Mouse (Mus musculus): ENCODE measurements around the gene Adra2b. TPM values are rescaled to one million over a fixed set of nuclear protein-coding genes. Genes with fewer than 3 reads are reported as not detected.

Adra2b gene
- polyA plus RNA-seq, 1 experiment from 2014 or later, result 0.33 TPM

DNA sequence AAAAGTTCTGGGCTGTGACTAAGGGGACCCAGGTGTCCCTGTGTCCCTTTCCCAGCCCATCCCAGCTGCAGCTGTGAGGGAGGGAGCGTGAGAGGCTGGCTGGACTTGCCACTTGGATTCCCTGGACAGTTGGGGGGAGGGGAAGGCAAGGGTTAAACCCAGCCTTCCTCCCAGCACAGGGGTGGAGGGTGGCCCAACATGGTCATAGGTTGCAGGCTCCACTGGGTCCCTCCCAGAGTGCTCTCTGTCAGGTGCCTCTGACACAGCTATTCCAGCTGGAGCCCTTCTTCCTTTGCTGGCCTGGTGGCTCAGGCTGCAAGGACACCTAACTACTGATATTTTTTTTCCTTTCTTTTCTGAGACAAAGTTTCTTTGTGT, 8.5 kb downstream of the Adra2b start:
- H3K4me3 ChIP-seq (replicated peaks), result no peak overlapping the region
- H3K9me3 ChIP-seq (replicated peaks), result no peaks in the 10 kb centered on the region
- H3K27ac ChIP-seq (replicated peaks), result no peak overlapping the region
- no peaks in the 10 kb centered on the region for H3K36me3 ChIP-seq
- H3K27me3 ChIP-seq, result peaks cover 13% of the 10 kb centered on the region
- H3K9ac ChIP-seq, result no peak overlapping the region
- no peaks in the 10 kb centered on the region for H3K4me1 ChIP-seq
- ATAC-seq (ENCODE audit: insufficient number of reproducible peaks, low FRiP score, low TSS enrichment, low read depth), result peak; percentile 21; the same call in 1 of the 2 replicates
- 83% methylated on average over 1 of the region's 1 CpGs for WGBS
- no peak overlapping the region for H3K4me2 ChIP-seq (replicated peaks)

DNA sequence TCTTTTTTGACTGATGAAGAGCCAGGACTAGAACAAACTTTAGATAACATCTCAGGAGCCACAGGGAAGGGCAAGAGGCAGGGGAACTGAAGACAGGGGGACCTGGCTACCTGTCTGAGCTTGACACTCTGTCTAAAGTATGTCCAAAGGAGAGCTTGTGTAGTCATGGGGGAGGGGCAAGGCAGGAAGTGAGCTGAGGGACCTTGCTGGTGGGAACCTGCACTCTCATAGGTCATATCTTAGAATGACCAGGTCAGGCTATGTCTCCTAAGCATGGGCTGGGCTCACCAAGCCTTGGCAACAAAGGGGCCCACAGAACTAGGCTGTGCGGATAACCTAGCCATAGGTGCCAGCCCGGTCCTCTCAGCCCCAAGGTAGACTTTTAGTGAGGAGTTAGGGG, 9.1 kb downstream of the Adra2b start:
- Histone ChIP-seq H3K9me3 (replicated peaks) (no peaks in the 10 kb centered on the region), H3K4me3 (replicated peaks) (no peak overlapping the region), H3K4me1 (no peaks in the 10 kb centered on the region), H3K9ac (no peak overlapping the region), H3K36me3 (no peaks in the 10 kb centered on the region), H3K27me3 (peaks cover 8% of the 10 kb centered on the region), H3K27ac (replicated peaks) (no peak overlapping the region), H3K4me2 (replicated peaks) (no peak overlapping the region)
- no peak for ATAC-seq (ENCODE audit: insufficient number of reproducible peaks, low FRiP score, low TSS enrichment, low read depth)
- 90% methylated on average over 2 of the region's 2 CpGs for WGBS

DNA sequence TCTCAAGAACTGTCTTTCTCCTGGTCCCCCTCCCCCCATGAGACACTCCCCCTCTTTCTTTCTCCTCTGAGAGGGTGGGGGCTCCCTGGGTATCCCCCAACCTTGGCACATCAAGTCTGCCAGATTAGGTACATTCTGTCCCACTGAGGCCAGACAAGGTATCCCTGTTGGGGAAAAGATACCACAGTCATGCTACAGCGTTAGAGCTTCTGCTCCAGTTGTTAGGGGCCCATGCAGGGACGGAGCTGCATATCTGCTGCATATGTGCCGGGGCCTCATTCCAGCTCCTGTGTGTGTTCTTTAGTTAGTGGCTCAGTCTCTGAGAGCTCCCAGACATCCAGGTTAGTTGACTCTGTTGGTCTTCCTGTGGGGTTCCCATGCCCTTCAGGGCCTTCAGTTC, 11.1 kb downstream of the Adra2b start:
- no peaks in the 10 kb centered on the region for H3K36me3 ChIP-seq
- peaks cover 4% of the 10 kb centered on the region; the same call in 1 of the 2 replicates for H3K27me3 ChIP-seq
- H3K9me3 ChIP-seq (replicated peaks), result no peaks in the 10 kb centered on the region
- H3K4me3 ChIP-seq (replicated peaks), result no peak overlapping the region
- no peak overlapping the region for H3K27ac ChIP-seq (replicated peaks)
- no peak for ATAC-seq (ENCODE audit: insufficient number of reproducible peaks, low FRiP score, low TSS enrichment, low read depth)
- H3K4me1 ChIP-seq, result no peaks in the 10 kb centered on the region
- no peak overlapping the region for H3K9ac ChIP-seq
- 78% methylated on average over 3 of the region's 3 CpGs for WGBS
- no peak overlapping the region for H3K4me2 ChIP-seq (replicated peaks)

DNA sequence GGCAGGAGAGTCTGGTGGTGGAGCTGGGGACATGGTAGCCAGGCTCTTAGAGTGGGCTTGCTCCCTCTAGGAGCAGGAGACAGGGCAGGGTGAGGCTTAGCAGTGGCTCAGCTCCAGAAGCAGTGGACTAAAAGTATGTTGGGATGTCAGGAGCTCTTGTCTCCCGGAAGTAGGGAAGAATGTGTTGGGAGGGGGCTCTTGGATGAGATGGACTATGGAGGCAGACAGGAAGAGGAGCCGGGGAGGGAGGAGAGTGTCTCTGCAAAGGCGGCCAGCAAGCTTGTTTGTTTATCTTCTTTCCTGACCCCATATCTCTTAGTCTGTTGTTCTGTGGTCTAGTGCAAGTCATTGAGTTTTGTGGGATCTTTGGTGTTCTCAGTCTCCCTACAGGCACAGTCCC, 12.1 kb downstream of the Adra2b start:
- Histone ChIP-seq H3K4me2 (replicated peaks) (no peak overlapping the region), H3K27me3 (peaks cover 4% of the 10 kb centered on the region; the same call in 1 of the 2 replicates), H3K4me1 (no peaks in the 10 kb centered on the region), H3K9me3 (replicated peaks) (no peaks in the 10 kb centered on the region), H3K9ac (no peak overlapping the region), H3K36me3 (no peaks in the 10 kb centered on the region), H3K4me3 (replicated peaks) (no peak overlapping the region), H3K27ac (replicated peaks) (no peak overlapping the region)
- no peak for ATAC-seq (ENCODE audit: insufficient number of reproducible peaks, low FRiP score, low TSS enrichment, low read depth)
- 60% methylated on average over 3 of the region's 3 CpGs for WGBS

DNA sequence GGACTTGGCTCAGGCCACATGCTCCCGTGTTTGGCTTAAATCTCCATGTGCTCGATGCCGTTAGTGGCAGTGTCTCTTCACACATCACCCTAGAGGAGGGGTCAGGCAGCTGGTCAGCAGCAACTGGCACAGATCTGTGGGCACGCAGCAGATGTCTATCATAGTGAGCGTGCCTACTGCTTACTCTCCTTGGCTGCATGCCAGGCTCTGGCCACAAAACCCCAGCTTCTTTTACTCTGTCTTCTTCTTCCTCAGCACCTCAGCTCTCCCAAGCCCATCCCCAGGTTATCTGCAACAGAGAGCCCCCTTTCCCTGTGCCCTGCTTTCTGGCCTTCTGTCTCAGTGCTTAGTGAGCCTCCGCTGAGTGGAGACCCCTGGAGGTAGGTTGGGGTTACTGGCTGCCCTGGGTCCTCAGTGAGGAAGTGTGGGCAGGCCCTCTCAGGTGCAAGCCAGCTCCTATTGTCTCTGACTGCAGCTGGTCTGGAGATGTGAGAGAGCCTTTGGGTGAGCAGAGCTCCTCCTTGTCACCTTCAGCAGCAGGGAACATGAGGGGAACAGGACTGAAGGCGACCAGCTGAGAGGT, 12.8 kb downstream of the Adra2b start:
- 55% methylated on average over 7 of the region's 7 CpGs for WGBS
- Histone ChIP-seq H3K4me3 (replicated peaks) (no peak overlapping the region), H3K27ac (replicated peaks) (no peak overlapping the region), H3K9me3 (replicated peaks) (no peaks in the 10 kb centered on the region), H3K27me3 (no peaks in the 10 kb centered on the region), H3K4me2 (replicated peaks) (no peak overlapping the region), H3K9ac (no peak overlapping the region), H3K4me1 (no peaks in the 10 kb centered on the region), H3K36me3 (no peaks in the 10 kb centered on the region)
- ATAC-seq (ENCODE audit: insufficient number of reproducible peaks, low FRiP score, low TSS enrichment, low read depth), result peak; percentile 13; the same call in 1 of the 2 replicates

DNA sequence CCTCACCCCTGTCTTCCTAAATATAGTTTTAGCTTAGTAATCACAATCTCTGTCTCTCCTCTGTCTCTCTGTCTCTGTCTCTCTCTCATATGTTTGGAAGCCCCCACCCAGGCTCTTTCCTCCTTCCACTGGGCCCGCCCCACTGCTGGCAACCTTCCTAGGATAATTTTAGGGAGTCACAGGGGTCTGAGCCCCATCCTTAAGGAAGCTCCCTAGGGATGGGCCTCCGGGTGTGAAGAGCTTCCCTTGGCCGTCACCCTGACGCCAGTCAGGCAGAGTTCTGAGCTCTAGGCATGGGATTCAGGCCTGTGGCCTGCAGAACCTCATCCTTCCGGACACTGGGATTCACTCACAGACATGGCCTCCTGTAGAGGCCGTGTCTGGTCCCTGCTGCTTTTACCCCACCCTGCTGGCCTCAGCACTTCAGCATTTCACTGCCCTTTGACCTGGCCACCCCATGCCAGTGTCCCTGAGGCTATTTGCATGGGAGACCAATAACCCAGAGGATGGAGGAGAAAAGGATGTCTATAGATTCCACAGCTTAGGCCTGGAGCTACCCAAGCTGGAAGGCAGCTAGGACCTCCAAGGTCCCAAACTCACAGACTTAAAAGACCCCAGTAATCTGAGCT, 13.5 kb downstream of the Adra2b start:
- 71% methylated on average over 6 of the region's 6 CpGs for WGBS
- no peak overlapping the region for H3K27ac ChIP-seq (replicated peaks)
- no peak overlapping the region for H3K4me2 ChIP-seq (replicated peaks)
- ATAC-seq (ENCODE audit: insufficient number of reproducible peaks, low FRiP score, low TSS enrichment, low read depth), result no peak
- no peaks in the 10 kb centered on the region for H3K36me3 ChIP-seq
- H3K4me3 ChIP-seq (replicated peaks), result no peak overlapping the region
- no peaks in the 10 kb centered on the region for H3K27me3 ChIP-seq
- no peak overlapping the region for H3K9ac ChIP-seq
- H3K9me3 ChIP-seq (replicated peaks), result no peaks in the 10 kb centered on the region
- H3K4me1 ChIP-seq, result no peaks in the 10 kb centered on the region

DNA sequence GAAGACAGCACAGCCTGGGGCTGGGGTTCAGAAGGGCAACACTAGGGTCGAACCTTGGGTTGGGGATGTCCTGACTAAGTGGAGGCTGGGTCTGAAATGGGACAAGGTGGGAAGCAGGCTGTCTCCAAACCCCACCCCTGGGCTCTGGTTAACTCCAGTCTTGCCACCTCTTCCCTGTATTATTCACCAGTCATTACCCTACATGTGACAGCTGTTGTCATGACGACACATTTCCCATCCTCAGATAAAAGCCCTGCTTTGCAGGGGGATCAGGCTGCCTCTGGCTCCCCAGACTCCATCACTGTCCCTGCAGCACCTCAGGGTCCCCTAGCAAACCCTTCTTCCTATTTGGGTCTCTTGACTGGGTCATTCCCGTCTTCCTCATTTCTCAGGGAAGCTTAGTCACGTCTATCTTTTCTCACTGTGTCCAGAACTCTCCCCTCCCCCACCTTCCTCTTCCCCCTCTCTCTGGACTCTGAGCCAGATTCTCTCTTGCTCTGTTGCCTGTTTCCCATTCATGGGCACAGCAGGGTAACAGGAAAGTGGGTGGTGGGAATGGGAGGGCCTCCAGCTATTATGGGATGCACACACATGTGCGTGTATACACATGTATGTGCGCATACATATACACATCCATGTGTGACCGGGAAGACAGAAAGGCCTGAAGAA, 15.1 kb downstream of the Adra2b start:
- no peaks in the 10 kb centered on the region for H3K9me3 ChIP-seq (replicated peaks)
- H3K36me3 ChIP-seq, result no peaks in the 10 kb centered on the region
- no peak overlapping the region for H3K4me3 ChIP-seq (replicated peaks)
- no peak for ATAC-seq (ENCODE audit: insufficient number of reproducible peaks, low FRiP score, low TSS enrichment, low read depth)
- H3K27ac ChIP-seq (replicated peaks), result no peak overlapping the region
- H3K27me3 ChIP-seq, result no peaks in the 10 kb centered on the region
- no peak overlapping the region for H3K4me2 ChIP-seq (replicated peaks)
- H3K9ac ChIP-seq, result no peak overlapping the region
- no peaks in the 10 kb centered on the region for H3K4me1 ChIP-seq
- WGBS, result 60% methylated on average over 7 of the region's 7 CpGs

DNA sequence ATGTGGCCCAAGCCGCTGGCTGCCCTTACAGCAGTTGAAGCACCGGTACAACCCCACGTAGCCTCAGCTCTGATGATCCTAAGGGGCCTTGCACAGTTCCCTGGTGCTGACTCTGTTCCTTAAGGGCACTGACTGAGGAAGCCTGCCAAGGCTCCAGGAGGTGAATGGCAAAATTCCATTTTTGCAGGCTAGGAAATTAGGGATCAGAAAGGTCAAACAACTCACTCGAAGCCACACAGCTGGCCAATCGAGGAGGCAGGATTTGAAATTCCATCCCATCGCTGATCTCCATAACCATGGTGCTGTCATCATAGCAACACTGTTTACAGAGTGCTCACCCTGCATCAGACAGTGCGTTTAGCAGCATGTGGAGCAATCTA, 15.6 kb downstream of the Adra2b start:
- Histone ChIP-seq H3K4me3 (replicated peaks) (no peak overlapping the region), H3K27ac (replicated peaks) (no peak overlapping the region), H3K9me3 (replicated peaks) (no peaks in the 10 kb centered on the region), H3K36me3 (no peaks in the 10 kb centered on the region), H3K27me3 (no peaks in the 10 kb centered on the region), H3K4me1 (no peaks in the 10 kb centered on the region), H3K4me2 (replicated peaks) (no peak overlapping the region), H3K9ac (no peak overlapping the region)
- WGBS, result 53% methylated on average over 7 of the region's 7 CpGs
- no peak for ATAC-seq (ENCODE audit: insufficient number of reproducible peaks, low FRiP score, low TSS enrichment, low read depth)

DNA sequence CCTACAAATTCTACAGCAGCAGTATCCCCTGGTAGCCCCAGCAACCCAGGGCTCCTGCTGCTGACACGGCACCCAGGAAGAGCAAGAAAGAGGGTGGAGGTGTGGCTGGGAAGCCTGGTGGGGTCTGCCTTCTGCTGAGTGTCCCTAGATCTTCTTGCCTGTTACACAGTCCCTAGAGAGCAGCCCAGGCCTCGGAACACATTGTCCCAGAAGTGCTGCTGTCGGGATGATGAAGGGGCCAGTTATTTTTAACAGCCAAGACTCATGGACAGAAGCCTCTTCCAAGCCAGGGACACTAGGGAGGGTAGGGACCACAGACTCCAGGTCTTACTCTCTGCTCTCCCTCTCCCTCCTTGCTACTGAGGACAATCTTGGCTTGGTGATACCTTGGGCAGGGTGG, 16.2 kb downstream of the Adra2b start:
- H3K4me1 ChIP-seq, result no peaks in the 10 kb centered on the region
- ATAC-seq (ENCODE audit: insufficient number of reproducible peaks, low FRiP score, low TSS enrichment, low read depth), result no peak
- no peaks in the 10 kb centered on the region for H3K27me3 ChIP-seq
- WGBS, result 67% methylated on average over 3 of the region's 3 CpGs
- no peaks in the 10 kb centered on the region for H3K9me3 ChIP-seq (replicated peaks)
- no peak overlapping the region for H3K4me2 ChIP-seq (replicated peaks)
- H3K36me3 ChIP-seq, result no peaks in the 10 kb centered on the region
- no peak overlapping the region for H3K27ac ChIP-seq (replicated peaks)
- no peak overlapping the region for H3K9ac ChIP-seq
- H3K4me3 ChIP-seq (replicated peaks), result no peak overlapping the region

DNA sequence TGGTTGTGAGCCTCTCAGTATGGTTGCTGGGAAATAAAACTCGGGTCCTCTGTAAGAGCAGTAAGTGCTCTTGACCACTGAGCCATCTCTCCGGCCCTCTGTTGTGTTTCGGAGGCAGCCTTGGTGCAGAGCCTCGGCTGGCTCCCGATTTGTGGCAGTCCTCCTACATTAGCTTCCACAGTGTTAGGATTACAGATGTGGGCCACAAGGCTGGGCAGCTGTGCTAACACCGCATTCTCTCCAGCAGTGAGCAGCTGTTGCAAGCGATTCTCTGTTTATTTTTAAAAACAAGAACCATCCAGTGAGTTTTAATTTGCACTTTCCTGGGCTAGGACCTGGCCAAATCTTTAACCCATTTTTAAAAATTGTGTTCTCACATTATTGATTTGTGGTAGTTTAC, 20.9 kb downstream of the Adra2b start:
- ATAC-seq (ENCODE audit: insufficient number of reproducible peaks, low FRiP score, low TSS enrichment, low read depth), result no peak; the same call in 1 of the 2 replicates
- Histone ChIP-seq H3K4me2 (replicated peaks) (no peak overlapping the region), H3K9me3 (replicated peaks) (no peaks in the 10 kb centered on the region), H3K36me3 (no peaks in the 10 kb centered on the region), H3K9ac (no peak overlapping the region), H3K27me3 (no peaks in the 10 kb centered on the region), H3K27ac (replicated peaks) (no peak overlapping the region), H3K4me3 (replicated peaks) (no peak overlapping the region), H3K4me1 (no peaks in the 10 kb centered on the region)
- 57% methylated on average over 7 of the region's 7 CpGs for WGBS

DNA sequence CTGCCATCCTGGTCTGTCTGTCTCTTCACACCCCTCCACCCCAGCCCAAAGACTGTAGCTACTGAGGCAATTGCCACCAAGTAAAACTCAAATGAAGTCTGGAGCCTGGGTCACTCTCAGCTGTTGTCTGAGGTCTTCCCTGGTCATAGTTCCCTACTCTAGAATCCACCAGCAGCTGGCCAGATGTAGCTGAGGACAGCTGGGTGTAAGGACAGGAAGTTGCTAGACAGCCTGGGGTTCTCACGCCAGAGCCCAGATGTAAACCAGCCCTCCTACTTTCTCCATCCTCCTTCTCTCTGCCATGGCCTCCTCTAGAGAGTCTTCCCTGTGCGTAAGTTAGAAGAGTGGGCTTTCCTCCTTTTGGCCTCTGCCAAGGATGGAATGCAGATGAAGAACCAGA, 24.5 kb downstream of the Adra2b start:
- no peak for ATAC-seq (ENCODE audit: insufficient number of reproducible peaks, low FRiP score, low TSS enrichment, low read depth)
- H3K27ac ChIP-seq (replicated peaks), result no peak overlapping the region
- no peak overlapping the region for H3K9ac ChIP-seq
- no peak overlapping the region for H3K4me2 ChIP-seq (replicated peaks)
- no peak overlapping the region for H3K4me3 ChIP-seq (replicated peaks)
- 60% methylated on average over 2 of the region's 2 CpGs for WGBS
- H3K36me3 ChIP-seq, result no peaks in the 10 kb centered on the region
- H3K27me3 ChIP-seq, result no peaks in the 10 kb centered on the region
- H3K9me3 ChIP-seq (replicated peaks), result no peaks in the 10 kb centered on the region
- H3K4me1 ChIP-seq, result no peaks in the 10 kb centered on the region

DNA sequence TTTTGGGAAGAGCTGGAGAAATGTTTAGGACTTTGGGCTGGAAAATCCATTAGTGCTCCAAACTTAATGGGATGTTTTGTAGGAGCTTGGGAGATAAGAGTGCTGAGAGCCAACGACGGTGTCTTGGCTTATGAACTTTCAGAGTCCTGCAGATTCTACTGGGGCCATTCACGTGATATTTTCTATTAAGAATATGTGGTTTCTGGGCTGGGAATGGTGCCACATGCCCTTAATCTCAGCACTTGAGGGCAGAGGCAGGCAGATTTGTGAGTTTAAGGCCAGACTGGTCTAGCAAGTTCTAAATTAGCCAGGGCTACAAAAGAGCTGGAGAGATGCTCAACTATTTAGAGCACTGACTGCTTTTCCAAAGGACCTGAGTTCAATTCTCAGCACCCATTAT, 27.3 kb downstream of the Adra2b start:
- Histone ChIP-seq H3K36me3 (no peaks in the 10 kb centered on the region), H3K9ac (no peak overlapping the region), H3K9me3 (replicated peaks) (no peaks in the 10 kb centered on the region), H3K4me3 (replicated peaks) (no peak overlapping the region), H3K27ac (replicated peaks) (no peak overlapping the region), H3K27me3 (no peaks in the 10 kb centered on the region), H3K4me2 (replicated peaks) (no peak overlapping the region), H3K4me1 (no peaks in the 10 kb centered on the region)
- 73% methylated on average over 3 of the region's 3 CpGs for WGBS
- no peak for ATAC-seq (ENCODE audit: insufficient number of reproducible peaks, low FRiP score, low TSS enrichment, low read depth)
